Mouse (Mus musculus) lung, postnatal 0 days (tissue): ENCODE measurements around the gene Rps18.
A peak's percentile ranks its signal among the peaks of the same experiment; 100 is the strongest.

Experiments
- CTCF ChIP-seq: IDR thresholded peaks from 2 replicates; pipeline ENCODE4 v1.5.1; 2016; ENCODE audit warnings: antibody characterized with exemption, mild to moderate bottlenecking
- EP300 ChIP-seq: IDR thresholded peaks from 2 replicates; pipeline ENCODE4 v1.6.1; 2016; ENCODE audit warnings: antibody characterized with exemption, mild to moderate bottlenecking, control low read depth

DNA sequence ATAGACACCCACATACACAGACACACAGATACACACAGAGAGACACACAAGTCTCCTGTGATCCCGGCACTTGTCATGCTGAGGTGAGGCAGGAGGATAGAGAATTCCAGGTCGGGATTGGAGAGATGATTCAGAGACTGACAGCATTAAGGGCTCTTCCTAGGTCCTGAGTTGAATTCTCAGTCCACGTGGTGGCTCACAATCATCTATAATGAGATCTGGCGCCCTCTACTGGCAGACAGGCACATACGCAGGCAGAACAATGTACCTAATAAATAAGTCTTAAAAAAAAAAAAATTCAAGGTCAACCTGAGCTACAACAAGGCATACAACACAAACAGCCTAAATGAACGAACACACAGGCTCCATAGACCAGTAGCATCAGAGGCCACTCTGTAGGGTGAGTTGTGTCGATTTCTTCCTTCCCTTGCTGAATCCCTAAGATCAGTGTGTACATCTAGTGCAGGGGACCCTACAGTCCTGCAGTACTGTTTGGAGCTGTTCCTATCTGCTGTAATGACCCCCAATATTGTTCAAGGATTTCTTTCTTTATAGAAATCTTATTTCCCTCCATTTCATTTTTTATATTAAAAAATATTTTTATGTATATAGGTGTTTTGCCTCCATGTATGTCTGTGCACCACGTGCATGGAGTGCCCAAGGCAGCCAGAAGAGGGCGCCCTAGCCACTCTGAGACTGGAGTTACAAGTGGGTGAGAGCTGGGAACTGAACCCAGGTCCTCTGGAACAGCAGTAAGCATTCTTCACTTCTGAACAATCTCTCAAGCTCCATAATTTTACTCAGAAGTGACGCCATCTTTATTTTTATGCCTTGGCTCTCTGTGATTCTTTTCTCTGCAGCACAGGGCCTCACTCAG is 36.2 kb upstream of the Rps18 start:
- TF ChIP-seq CTCF (peak; percentile 84), EP300 (no peak)
